Mouse (Mus musculus) gonadal fat pad, adult 2 months (tissue): ENCODE data around the gene Mapk6. TPM values are rescaled to one million over a fixed set of nuclear protein-coding genes. Genes with fewer than 3 reads are reported as not detected.

Experiments
- DNase-seq: peaks from one replicate; pipeline ENCODE4 v3.0.0-alpha.2; 2012; ENCODE audit warnings: low read depth
- polyA plus RNA-seq: library from polyadenylated mRNA; depleted of rRNA; stranded (reverse); fragments of >200 nt; gene quantifications from 2 replicates; pipeline ENCODE4 v1.2.3, GENCODE M21; 2012

Mapk6 gene
- polyA plus RNA-seq, 1 experiment: 36.2 TPM

DNA sequence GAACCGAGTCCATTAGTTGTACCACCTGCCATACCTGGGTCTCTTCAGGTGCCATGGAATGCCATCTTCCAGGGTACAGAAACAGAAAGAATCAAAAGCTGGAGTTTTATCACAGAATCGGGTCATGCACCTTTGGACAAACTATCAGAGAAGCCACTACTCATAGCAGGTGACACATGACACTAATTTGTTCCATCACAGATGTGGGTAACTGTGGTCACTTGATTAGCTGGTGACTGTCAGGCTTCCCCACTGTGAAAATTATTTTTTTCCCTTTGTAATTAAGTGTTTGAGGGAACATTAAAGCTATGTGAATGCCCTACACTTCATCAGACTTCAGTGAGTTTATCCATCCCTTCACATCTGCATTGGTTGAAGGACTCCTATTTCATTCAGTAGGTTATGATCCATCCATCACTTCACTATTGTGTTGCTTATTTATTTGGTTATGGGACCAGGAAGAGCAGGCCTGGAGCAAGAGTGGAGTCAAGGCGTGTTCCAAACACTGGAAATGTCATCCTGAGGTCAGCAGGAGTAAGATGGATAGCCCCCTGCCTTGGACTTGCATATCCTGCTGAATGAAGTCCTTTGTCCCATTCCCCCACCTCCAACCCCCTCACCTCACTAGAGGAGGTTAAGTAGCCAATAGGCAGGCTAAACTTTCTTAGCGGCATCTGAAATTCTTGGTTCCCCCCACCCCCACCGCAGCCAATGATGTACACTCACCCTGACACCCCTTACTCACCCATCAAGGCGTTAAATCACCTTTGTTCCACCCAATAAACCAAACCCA lies 14.7 kb upstream of the Mapk6 start:
- no peak for DNase-seq

DNA sequence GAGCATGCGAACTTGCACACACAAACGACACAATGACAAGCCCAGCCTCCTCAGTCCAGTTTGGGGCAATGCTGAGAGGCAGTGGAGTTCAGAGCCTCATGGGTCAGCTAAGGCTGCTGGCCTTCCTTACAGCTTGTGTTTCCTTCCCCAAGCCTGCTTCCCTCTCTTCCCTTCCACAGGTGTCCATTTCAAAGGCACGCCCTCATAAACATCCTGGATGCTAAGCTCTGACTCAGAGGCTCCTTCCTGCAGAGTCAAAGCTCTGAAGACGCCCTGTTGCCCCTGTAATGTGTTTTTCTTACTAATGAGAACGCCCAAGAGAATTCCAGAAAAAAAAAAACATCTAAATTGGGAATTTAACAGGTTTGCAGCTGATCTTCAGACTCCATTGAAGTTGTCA lies 13.9 kb upstream of the Mapk6 start:
- DNase-seq: no peak

DNA sequence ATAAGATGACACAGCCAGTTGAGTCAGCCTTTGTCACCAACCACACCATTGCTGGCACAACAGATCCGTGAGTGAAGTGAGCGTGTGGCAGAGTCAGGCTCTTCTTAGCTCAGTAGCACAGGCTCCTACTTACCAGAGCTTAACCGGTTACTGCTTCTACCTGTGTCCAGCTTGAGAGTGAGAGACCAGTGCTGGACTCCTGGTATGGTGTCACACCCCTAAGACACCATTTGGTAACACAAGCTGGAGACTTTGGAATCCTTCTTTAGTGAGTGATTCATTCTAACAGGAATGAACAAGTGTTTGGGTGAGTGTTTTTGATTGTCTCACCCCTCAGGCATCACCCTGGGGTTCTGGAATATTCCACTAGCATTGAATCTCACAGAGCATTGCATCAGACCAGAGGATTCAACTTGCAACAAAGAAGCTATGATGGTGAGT lies 12.5 kb upstream of the Mapk6 start:
- DNase-seq: no peak

DNA sequence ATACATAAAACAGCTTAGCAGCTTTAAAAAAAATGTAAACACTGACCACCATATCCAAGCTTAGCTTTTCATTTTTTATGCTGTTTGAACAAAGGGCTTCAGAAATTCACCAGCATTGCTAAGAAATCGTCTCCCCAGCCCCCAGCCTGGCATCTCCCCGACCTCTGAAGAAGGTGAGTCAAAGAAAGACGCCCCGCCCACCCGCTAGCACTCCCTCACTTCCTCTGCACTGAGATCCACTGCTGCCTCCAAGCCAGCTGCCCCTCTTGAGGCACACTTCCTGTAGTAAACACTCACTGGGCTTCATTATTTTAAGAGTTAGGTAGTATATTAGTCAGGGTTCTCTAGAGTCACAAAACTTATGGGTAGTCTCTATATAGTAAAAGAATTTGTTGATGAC lies 4.4 kb upstream of the Mapk6 start:
- no peak for DNase-seq

- DNase-seq: no peak
Measured at GRCm38 (mm10) chr9:75413206-75413605, 3.4 kb upstream of the Mapk6 start.

DNA sequence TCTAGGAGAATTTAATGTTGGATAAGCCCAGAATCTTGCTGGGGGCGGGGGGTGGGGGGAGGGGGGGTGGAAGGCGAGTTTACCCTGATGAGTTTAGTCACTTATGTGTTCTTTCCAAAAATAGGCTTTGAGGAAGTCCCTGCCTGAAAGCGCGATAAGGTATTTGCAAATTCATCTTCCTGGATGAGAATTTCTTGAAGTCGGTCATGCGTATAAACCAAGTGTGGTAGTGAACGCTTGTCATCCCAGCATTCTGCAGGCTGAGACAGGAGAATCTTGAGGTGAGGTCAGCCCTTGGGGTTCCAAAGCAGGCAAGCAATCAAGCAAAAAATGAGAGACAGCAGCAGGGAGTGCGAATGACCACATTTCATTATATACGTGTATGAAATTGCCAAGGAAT lies 1.8 kb upstream of the Mapk6 start:
- no peak for DNase-seq

DNA sequence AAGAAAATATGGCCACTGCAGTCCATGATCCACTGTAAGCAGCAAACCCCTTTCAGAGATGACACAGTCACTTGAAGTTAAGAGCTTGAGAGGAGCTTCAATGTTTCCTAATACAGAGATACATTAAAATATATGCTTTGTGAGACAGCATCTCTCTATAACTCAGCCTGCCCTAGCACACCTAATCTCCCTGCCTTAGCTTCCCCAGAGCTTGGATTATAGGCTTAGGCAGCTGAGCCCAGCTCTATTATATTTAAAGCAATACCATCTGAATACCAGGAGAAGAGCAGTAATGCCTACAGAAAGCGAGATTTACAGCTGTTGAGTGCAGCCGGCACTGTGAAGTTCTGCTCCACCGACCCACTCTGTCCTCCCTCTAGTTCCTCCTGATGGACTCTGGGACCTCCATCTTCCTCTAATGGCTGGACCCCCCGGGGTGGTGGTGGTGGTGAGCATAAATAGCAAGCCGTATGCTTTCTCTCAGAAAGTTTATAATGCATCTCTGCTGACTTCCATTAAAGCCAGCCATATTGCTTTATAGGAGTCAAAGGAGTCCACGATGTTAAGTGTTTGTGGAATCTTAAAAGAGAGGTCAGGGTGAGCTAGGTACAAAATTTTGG lies 1.2 kb upstream of the Mapk6 start:
- no peak for DNase-seq

DNA sequence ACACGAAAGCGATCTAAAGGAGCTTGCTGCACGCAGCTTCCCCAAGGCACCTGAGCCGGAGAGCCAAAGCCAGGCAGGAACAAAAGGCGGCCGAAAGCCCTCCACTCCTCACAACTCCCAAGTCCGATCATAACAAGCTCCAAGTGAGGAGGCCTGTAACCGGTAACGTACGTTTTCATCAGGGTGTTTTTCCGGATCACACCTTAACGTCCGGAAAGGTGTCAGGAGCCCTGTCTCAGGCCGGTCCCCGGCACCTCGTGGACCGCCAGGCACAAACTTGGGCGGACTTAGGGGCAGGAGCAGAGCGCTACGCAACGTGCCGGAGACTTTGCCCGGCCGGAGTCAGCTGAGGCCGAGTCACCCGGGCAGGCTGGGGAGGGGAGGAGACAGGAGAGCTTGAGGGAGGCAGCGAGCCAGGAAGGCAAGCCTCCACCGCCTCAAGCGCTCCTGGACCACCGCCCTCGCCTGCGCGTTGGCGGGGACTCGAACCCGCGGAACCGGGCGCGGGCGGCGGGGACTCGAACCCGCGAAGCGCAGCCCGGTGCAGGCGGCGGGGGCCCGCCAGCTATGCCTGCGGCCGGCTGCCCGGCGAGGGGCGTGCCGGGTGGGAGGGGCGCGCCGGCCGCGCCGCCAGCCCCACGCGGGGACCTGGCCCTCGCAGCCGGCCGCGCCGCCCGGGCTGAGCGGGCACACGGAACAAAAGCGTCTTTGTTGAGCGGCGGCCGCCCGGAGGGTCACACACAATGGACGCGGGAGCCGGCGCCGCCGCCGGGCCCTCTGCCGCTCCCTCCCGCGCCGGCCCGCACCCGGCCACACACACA lies 564 bp downstream of the Mapk6 start:
- no peak for DNase-seq

GRCm38 (mm10) chr9:75408204-75408826 lies 1.5 kb downstream of the Mapk6 start:
- no peak for DNase-seq

- no peak for DNase-seq
Measured at GRCm38 (mm10) chr9:75407803-75408202, 2.0 kb downstream of the Mapk6 start.

DNA sequence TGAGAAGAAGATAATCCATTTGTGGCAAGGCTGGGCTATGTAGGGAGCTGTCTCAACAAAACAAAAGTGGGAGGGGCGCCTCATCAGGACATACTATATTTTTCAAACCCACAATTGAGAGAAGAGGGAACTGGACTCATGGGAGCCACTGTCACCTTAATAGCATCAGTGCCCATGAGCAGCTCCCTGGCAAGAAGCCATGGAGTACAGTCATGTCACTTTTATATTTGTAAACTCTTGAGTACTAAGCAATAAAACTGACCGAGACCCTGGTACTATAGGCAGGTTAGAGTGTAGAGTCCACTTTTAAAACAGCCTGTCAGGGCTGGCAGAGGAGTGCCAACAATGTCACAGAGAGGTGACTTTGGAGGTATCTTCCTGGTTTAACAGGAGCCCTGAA lies 3.7 kb downstream of the Mapk6 start:
- no peak for DNase-seq

DNA sequence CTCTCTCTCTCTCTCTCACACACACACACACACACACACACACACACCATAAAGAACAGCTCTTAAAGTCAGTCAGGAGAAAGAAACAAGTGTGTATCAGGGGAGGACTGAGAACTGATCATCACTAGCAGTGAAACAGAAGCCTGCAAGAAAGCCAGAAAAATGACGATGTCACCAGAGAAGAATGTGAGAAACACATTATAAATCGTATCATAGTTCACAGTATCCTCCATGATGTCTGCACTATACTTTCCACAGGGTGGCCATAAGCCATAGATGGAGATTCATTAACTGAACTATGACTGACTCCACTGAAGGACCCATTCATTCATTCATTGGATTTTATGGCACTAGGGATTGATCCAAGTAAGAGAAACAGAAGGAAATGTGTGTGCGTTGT lies 6.3 kb downstream of the Mapk6 start:
- no peak for DNase-seq

- DNase-seq: no peak
Measured at GRCm38 (mm10) chr9:75401593-75402504, 8.0 kb downstream of the Mapk6 start.

GRCm38 (mm10) chr9:75400639-75401038 lies 9.2 kb downstream of the Mapk6 start:
- DNase-seq: no peak

DNA sequence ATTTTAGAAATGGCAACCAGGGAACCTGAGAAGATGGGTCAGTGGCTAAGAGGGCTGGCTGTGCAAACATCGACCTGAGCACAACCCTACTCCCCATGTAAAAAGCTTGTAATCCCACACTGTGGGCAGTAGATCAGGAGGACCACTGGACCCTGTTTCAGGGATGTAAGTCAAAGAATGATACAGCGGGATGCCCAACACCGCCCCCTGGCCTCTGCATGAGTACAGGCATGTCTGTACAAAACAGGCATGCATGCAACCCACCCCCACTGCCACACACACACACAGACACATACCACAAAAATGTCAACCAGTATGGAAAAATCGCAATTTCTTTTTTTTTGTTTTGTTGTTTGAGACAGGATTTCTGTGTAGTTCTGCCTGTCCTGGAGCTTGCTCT lies 10.7 kb downstream of the Mapk6 start:
- DNase-seq: no peak

- DNase-seq: no peak
Measured at GRCm38 (mm10) chr9:75395971-75396370, 13.8 kb downstream of the Mapk6 start.

- no peak for DNase-seq
Measured at GRCm38 (mm10) chr9:75393251-75393650, 16.6 kb downstream of the Mapk6 start.

DNA sequence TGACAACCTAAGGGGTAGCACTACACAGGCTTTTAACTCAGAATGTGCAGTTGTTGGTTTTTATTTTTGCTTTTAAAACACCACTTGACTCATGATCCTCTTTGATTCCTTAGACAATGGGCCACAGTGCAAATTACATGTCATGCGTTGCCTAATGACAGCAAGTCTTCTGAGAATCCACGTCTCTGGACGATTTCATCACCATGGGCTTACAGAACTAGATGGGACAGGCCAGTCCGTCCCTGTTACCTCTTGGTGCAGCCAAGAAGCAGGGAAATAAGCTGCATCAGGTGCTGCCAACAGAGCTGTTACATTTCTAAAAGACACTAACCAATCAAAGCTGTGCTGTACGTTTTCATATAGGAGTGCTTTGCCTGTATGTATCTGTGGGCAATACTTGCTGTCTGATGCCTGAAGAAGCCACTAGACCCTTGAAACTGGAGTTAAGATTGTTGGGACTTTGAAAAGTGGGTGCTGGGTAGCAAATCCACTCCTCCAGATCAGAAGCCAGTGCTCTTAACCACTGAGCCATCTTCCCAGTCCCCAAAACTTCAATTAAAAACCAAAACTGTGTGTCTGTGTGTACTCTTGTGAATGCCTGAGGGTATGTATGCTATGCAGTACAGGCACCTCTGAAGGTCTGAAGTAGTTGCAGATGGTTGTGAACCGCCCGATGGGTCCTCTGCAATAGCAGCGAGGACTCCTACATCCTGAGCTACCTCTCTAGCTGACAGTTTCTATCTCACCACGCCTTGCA lies 24.4 kb downstream of the Mapk6 start:
- peak; percentile 96 for DNase-seq

DNA sequence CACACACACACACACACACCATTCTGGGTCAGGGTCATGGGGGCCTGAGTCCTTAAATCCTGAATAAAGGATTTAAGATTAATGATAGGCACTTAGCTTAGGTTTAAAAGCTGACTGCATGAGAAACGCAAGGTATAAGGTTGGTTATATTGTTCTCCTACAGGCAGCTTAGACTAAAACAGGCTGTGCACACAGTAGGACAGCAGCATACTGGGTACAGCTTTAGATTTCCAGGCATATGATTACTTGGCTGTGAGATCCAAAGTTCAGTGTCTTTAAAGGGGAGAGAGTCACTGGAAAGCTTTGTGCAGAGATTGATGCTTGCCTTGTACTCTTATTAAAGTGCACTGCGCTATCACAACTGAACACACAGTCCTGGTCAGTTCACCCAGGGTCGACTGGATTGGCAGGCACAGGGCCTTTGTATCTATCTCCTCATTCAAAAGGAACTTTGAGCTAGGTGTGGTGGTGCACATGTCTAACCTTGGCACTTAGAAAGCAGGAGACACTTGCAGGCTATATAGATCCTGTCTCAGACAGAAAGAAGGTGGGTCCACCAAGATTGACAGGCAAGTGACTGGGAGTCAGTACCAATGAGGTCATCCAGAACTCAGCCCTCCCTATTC lies 25.4 kb downstream of the Mapk6 start:
- DNase-seq: no peak

DNA sequence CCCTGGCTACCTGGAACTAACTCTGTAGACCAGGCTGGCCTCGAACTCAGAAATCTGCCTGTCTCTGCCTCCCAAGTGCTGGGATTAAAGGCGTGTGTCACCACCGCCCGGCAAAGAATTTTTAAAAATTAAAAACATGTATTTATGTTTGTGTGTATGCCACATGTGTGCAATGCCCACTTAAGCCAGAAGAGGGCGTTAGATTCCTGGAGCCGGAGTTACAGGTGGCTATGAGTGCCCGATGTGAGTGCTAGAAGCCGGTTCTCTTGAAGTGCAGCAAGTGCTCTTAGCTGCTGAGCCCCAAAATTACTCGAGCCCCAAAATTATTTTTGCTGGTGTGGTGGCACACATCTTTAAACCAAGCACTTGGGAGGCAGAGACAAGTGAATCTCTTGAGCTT lies 26.0 kb downstream of the Mapk6 start:
- DNase-seq: no peak
